Mouse (Mus musculus): Measurements from ENCODE around the gene Ttll11. TPM values are rescaled to one million over a fixed set of nuclear protein-coding genes. Genes with fewer than 3 reads are reported as not detected.

Ttll11 gene
- polyA plus RNA-seq, 1 experiment from 2014 or later, result 2.4 TPM

- Histone ChIP-seq H3K36me3 (ENCODE audit: control insufficient read depth, insufficient read depth, low read length) (no peaks in the 10 kb centered on the region), H3K4me3 (ENCODE audit: low read depth, low read length) (no peak overlapping the region), H3K27me3 (replicated peaks; ENCODE audit: control insufficient read depth, insufficient read depth, low read length) (no peaks in the 10 kb centered on the region), H3K4me2 (ENCODE audit: low read length) (no peak overlapping the region), H3K9me3 (replicated peaks; ENCODE audit: control insufficient read depth, low read length) (no peaks in the 10 kb centered on the region), H3K4me1 (ENCODE audit: control insufficient read depth, insufficient read depth, low read length) (peaks cover 7% of the 10 kb centered on the region), H3K9ac (ENCODE audit: low read length) (no peak overlapping the region), H3K27ac (ENCODE audit: low read depth, low read length) (no peak overlapping the region)
- DNase-seq (ENCODE audit: low spot score), result no peak
- WGBS, result 68% methylated on average over 1 of the region's 1 CpGs
- ATAC-seq, result no peak
Observed at GRCm38 (mm10) chr2:36000390-36000789, 20.7 kb upstream of the Ttll11 start.

GRCm38 (mm10) chr2:35999212-35999611 is 19.5 kb upstream of the Ttll11 start:
- no peak overlapping the region for H3K4me2 ChIP-seq (ENCODE audit: low read length)
- ATAC-seq (no peak), DNase-seq (ENCODE audit: low spot score) (no peak)
- no peak overlapping the region for H3K9ac ChIP-seq (ENCODE audit: low read length)
- no peaks in the 10 kb centered on the region for H3K9me3 ChIP-seq (replicated peaks; ENCODE audit: control insufficient read depth, low read length)
- no peaks in the 10 kb centered on the region for H3K36me3 ChIP-seq (ENCODE audit: control insufficient read depth, insufficient read depth, low read length)
- no peaks in the 10 kb centered on the region for H3K27me3 ChIP-seq (replicated peaks; ENCODE audit: control insufficient read depth, insufficient read depth, low read length)
- peaks cover 7% of the 10 kb centered on the region for H3K4me1 ChIP-seq (ENCODE audit: control insufficient read depth, insufficient read depth, low read length)
- H3K4me3 ChIP-seq (ENCODE audit: low read depth, low read length), result no peak overlapping the region
- H3K27ac ChIP-seq (ENCODE audit: low read depth, low read length), result no peak overlapping the region

GRCm38 (mm10) chr2:35998416-35998815 is 18.7 kb upstream of the Ttll11 start:
- no peaks in the 10 kb centered on the region for H3K36me3 ChIP-seq (ENCODE audit: control insufficient read depth, insufficient read depth, low read length)
- peaks cover 7% of the 10 kb centered on the region for H3K4me1 ChIP-seq (ENCODE audit: control insufficient read depth, insufficient read depth, low read length)
- no peak overlapping the region for H3K27ac ChIP-seq (ENCODE audit: low read depth, low read length)
- DNase-seq (ENCODE audit: low spot score) (no peak), ATAC-seq (no peak)
- H3K4me2 ChIP-seq (ENCODE audit: low read length), result no peak overlapping the region
- H3K4me3 ChIP-seq (ENCODE audit: low read depth, low read length), result no peak overlapping the region
- no peaks in the 10 kb centered on the region for H3K9me3 ChIP-seq (replicated peaks; ENCODE audit: control insufficient read depth, low read length)
- H3K27me3 ChIP-seq (replicated peaks; ENCODE audit: control insufficient read depth, insufficient read depth, low read length), result no peaks in the 10 kb centered on the region
- H3K9ac ChIP-seq (ENCODE audit: low read length), result no peak overlapping the region
- WGBS, result 88% methylated on average over 5 of the region's 5 CpGs

GRCm38 (mm10) chr2:35996753-35997152 is 17.0 kb upstream of the Ttll11 start:
- Histone ChIP-seq H3K27me3 (replicated peaks; ENCODE audit: control insufficient read depth, insufficient read depth, low read length) (no peaks in the 10 kb centered on the region), H3K4me2 (ENCODE audit: low read length) (no peak overlapping the region), H3K4me1 (ENCODE audit: control insufficient read depth, insufficient read depth, low read length) (peaks cover 4% of the 10 kb centered on the region), H3K36me3 (ENCODE audit: control insufficient read depth, insufficient read depth, low read length) (no peaks in the 10 kb centered on the region), H3K4me3 (ENCODE audit: low read depth, low read length) (no peak overlapping the region), H3K9ac (ENCODE audit: low read length) (no peak overlapping the region), H3K9me3 (replicated peaks; ENCODE audit: control insufficient read depth, low read length) (no peaks in the 10 kb centered on the region), H3K27ac (ENCODE audit: low read depth, low read length) (no peak overlapping the region)
- WGBS, result 79% methylated on average over 2 of the region's 2 CpGs
- ATAC-seq, result no peak
- no peak for DNase-seq (ENCODE audit: low spot score)

GRCm38 (mm10) chr2:35994303-35994702 is 14.6 kb upstream of the Ttll11 start:
- no peaks in the 10 kb centered on the region for H3K4me1 ChIP-seq (ENCODE audit: control insufficient read depth, insufficient read depth, low read length)
- no peak overlapping the region for H3K4me3 ChIP-seq (ENCODE audit: low read depth, low read length)
- no peaks in the 10 kb centered on the region for H3K9me3 ChIP-seq (replicated peaks; ENCODE audit: control insufficient read depth, low read length)
- no peak for DNase-seq (ENCODE audit: low spot score)
- no peak for ATAC-seq
- no peaks in the 10 kb centered on the region for H3K27me3 ChIP-seq (replicated peaks; ENCODE audit: control insufficient read depth, insufficient read depth, low read length)
- no peaks in the 10 kb centered on the region for H3K36me3 ChIP-seq (ENCODE audit: control insufficient read depth, insufficient read depth, low read length)
- no peak overlapping the region for H3K9ac ChIP-seq (ENCODE audit: low read length)
- H3K27ac ChIP-seq (ENCODE audit: low read depth, low read length), result no peak overlapping the region
- WGBS, result 88% methylated on average over 6 of the region's 6 CpGs
- H3K4me2 ChIP-seq (ENCODE audit: low read length), result no peak overlapping the region

- H3K4me1 ChIP-seq (ENCODE audit: control insufficient read depth, insufficient read depth, low read length), result no peaks in the 10 kb centered on the region
- H3K4me3 ChIP-seq (ENCODE audit: low read depth, low read length), result no peak overlapping the region
- ATAC-seq (no peak), DNase-seq (ENCODE audit: low spot score) (no peak)
- no peak overlapping the region for H3K9ac ChIP-seq (ENCODE audit: low read length)
- WGBS, result 85% methylated on average over 2 of the region's 2 CpGs
- no peak overlapping the region for H3K4me2 ChIP-seq (ENCODE audit: low read length)
- no peaks in the 10 kb centered on the region for H3K36me3 ChIP-seq (ENCODE audit: control insufficient read depth, insufficient read depth, low read length)
- H3K9me3 ChIP-seq (replicated peaks; ENCODE audit: control insufficient read depth, low read length), result no peaks in the 10 kb centered on the region
- H3K27me3 ChIP-seq (replicated peaks; ENCODE audit: control insufficient read depth, insufficient read depth, low read length), result no peaks in the 10 kb centered on the region
- H3K27ac ChIP-seq (ENCODE audit: low read depth, low read length), result no peak overlapping the region
Observed at GRCm38 (mm10) chr2:35993481-35993880, 13.8 kb upstream of the Ttll11 start.

GRCm38 (mm10) chr2:35992259-35992658 is 12.5 kb upstream of the Ttll11 start:
- Histone ChIP-seq H3K4me1 (ENCODE audit: control insufficient read depth, insufficient read depth, low read length) (no peaks in the 10 kb centered on the region), H3K9ac (ENCODE audit: low read length) (no peak overlapping the region), H3K36me3 (ENCODE audit: control insufficient read depth, insufficient read depth, low read length) (no peaks in the 10 kb centered on the region), H3K27ac (ENCODE audit: low read depth, low read length) (no peak overlapping the region), H3K9me3 (replicated peaks; ENCODE audit: control insufficient read depth, low read length) (no peaks in the 10 kb centered on the region), H3K4me3 (ENCODE audit: low read depth, low read length) (no peak overlapping the region), H3K4me2 (ENCODE audit: low read length) (no peak overlapping the region), H3K27me3 (replicated peaks; ENCODE audit: control insufficient read depth, insufficient read depth, low read length) (no peaks in the 10 kb centered on the region)
- 86% methylated on average over 3 of the region's 3 CpGs for whole genome bisulfite sequencing
- ATAC-seq (no peak), DNase-seq (ENCODE audit: low spot score) (no peak)

- Histone ChIP-seq H3K36me3 (ENCODE audit: control insufficient read depth, insufficient read depth, low read length) (no peaks in the 10 kb centered on the region), H3K27ac (ENCODE audit: low read depth, low read length) (no peak overlapping the region), H3K4me3 (ENCODE audit: low read depth, low read length) (no peak overlapping the region), H3K4me1 (ENCODE audit: control insufficient read depth, insufficient read depth, low read length) (peaks cover under 1% of the 10 kb centered on the region; the same call in 1 of the 2 replicates), H3K4me2 (ENCODE audit: low read length) (no peak overlapping the region), H3K9ac (ENCODE audit: low read length) (no peak overlapping the region), H3K9me3 (replicated peaks; ENCODE audit: control insufficient read depth, low read length) (no peaks in the 10 kb centered on the region), H3K27me3 (replicated peaks; ENCODE audit: control insufficient read depth, insufficient read depth, low read length) (no peaks in the 10 kb centered on the region)
- WGBS, result 3% methylated on average over 7 of the region's 7 CpGs
- DNase-seq (ENCODE audit: low spot score), result peak; percentile 86
- no peak for ATAC-seq
Observed at GRCm38 (mm10) chr2:35983869-35984268, 4.2 kb upstream of the Ttll11 start.

- no peak overlapping the region for H3K4me3 ChIP-seq (ENCODE audit: low read depth, low read length)
- no peak overlapping the region for H3K27ac ChIP-seq (ENCODE audit: low read depth, low read length)
- no peaks in the 10 kb centered on the region for H3K36me3 ChIP-seq (ENCODE audit: control insufficient read depth, insufficient read depth, low read length)
- peaks cover 13% of the 10 kb centered on the region for H3K4me1 ChIP-seq (ENCODE audit: control insufficient read depth, insufficient read depth, low read length)
- no peak for DNase-seq (ENCODE audit: low spot score)
- no peaks in the 10 kb centered on the region for H3K27me3 ChIP-seq (replicated peaks; ENCODE audit: control insufficient read depth, insufficient read depth, low read length)
- no peaks in the 10 kb centered on the region for H3K9me3 ChIP-seq (replicated peaks; ENCODE audit: control insufficient read depth, low read length)
- no peak for ATAC-seq
- H3K4me2 ChIP-seq (ENCODE audit: low read length), result no peak overlapping the region
- H3K9ac ChIP-seq (ENCODE audit: low read length), result no peak overlapping the region
- 84% methylated on average over 3 of the region's 3 CpGs for WGBS
Observed at GRCm38 (mm10) chr2:35981872-35982271, 2.2 kb upstream of the Ttll11 start.
